Mouse (Mus musculus) left cerebral cortex, postnatal 10 days (tissue): ENCODE results near the gene Cinp. TPM values are rescaled to one million over a fixed set of nuclear protein-coding genes. Genes with fewer than 3 reads are reported as not detected.
"Not testable (repeated sequence)": the region's sequence is repeated elsewhere in the genome, so short reads cannot be mapped to it uniquely, and the experiment has no call there.

Source experiments
- DNase-seq, 2 experiments: peaks; one replicate each; pipeline ENCODE4 v3.0.0; 2021 to 2022; ENCODE audit warnings: low spot score in 2 of 2, mixed read lengths in 1 of 2; ENCODE audit errors: extremely low spot score in 1 of 2
- intact Hi-C: fragments of 180-260 bp; cut with DNase I; formaldehyde crosslinking; loops from one replicate; pipeline ENCODE4 v1.15.1; 2025
- total RNA-seq, 2 experiments: library from RNA; stranded (reverse); gene quantifications; 2 replicates each; pipeline ENCODE4 v1.2.3; 2021

Gene Cinp
- total RNA-seq, 2 experiments from 2014 or later: 89.1 to 106 TPM

DNA sequence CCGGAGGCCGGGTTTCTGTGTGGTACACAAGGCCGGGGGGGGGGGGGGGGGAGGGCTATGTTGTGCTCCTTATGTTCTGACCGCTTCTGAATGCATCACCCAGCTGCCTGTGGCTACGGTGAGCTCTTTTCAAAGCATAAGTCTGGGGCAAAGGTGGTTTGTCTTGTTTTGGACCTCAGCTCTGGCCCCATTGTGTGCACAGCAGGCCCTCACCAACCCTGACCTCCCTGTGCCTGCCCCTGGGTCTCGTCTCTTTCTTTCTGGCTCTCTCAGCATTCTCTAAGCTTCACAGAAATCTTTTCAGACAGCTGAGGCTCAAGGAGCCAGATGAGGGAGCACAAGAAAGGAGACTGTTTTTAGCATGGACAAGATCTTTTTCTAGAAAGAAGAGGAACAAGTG is 23.4 kb downstream of the Cinp start:
- intact Hi-C loops: no loop called here
- DNase-seq: no peak

- intact Hi-C loops: no loop called here
- DNase-seq: no peak
Measured at GRCm38 (mm10) chr12:110864008-110864407, 24.9 kb downstream of the Cinp start.

GRCm38 (mm10) chr12:110861256-110861655 is 27.7 kb downstream of the Cinp start:
- intact Hi-C loops: no loop called here
- no peak for DNase-seq

DNA sequence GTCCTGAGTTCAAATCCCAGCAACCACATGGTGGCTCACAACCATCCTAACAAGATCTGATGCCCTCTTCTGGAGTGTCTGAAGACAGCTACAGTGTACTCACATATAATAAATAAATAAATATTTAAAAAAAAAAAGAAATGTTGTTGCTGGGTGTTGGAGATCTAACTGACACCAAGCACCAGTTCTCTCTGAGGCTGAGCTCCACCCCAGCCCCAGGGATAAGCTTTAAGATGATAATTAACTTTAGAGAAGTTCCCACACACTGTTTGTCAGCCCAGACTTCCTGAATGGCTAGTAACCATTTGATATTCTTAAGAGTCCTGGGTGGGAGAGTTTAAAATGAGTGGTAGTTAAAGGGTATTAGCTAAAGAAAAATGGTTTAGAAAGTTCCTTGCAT is 28.7 kb downstream of the Cinp start:
- DNase-seq: no peak
- intact Hi-C loops: no loop called here

GRCm38 (mm10) chr12:110858681-110859080 is 30.3 kb downstream of the Cinp start:
- DNase-seq, intact Hi-C loops: not testable (repeated sequence)

DNA sequence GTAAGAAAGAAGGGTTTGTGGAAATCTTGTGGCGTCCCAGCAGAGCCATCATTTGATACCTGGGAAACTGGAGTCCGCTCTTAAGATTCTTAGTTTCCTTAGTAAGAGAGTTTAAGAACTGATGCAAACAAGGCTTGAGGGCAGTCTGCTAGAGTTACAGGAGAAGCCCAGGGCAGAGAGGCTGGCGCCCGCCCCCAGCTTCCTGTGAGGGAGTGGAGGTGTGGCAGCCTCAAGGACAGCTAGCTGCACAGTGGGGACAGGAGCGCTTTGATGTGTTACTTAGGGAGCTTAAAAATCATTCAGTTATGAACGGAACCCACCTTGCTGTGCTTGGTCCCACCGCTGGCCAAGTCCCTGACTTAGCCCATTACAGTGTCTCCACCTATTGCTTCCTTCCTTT is 31.7 kb downstream of the Cinp start:
- intact Hi-C loops: no loop called here
- DNase-seq: peak in 1 of 2 experiments; percentile 55

DNA sequence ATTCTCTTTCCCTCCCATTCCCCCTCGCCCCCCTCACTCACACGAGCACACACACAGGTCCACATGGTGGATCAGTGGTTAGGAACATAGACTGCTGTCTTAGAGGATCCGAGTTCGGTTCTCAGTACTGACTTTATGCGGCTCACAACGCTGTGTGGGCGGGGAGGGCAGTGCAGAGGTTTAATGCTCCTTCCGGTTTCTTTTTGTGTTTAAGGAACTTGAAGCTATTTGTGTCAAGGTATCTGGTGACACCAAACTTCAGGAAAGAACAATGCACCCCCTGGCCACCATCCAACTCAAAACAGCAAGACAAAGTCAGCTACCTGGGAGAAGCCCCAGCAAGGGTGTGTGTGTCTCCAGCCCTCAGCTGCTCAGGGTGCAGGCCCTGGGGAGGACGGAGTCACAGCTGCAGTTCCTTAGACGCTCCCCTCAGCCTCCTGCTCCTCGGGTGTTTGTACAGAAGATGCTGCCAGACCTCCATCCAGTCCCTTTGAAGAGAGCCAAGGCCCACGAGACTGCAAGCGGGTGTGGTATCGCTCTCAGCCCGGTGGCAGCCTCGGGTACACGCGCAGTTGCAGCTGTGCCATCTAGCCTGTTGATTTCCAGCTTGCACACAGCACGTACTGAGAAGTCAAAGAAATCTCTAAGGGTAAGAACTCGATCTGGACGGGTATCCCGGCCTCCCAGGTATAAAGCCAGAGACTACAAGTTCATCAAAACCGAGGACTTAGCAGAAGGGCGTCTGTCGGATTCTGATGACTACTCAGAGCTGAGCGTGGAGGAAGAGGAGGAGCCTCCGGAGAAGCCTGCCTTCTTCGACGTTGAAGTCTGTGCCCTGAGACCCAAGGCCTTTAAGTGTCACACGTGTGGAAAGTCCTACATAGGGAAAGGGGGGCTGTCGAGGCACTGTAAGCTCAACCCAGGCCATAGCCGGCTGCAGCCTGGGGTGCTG is 33.9 kb downstream of the Cinp start:
- DNase-seq: peak in 1 of 2 experiments; percentile 47
- intact Hi-C loops: no loop called here

DNA sequence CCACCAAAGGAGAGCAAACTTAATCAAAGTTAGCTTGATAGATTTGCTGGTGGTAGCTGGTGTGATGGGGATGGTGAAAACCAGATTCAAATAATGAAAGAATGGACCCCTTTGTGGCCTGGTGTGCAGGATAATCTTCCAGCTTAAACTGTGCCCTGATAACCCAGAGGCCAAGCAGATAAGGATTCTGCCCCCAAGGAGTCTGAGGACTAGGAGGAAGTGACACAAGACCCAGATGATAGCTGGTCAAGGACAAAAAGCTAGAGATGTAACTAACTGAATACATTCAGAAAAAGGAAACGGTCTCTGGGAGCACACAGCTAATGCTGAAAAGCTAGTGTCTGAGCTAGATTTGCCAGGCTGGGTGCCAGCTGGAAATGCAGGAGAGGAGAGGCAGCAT is 37.0 kb downstream of the Cinp start:
- intact Hi-C loops: no loop called here
- no peak for DNase-seq

- intact Hi-C loops: no loop called here
- no peak for DNase-seq
Measured at GRCm38 (mm10) chr12:110851414-110851813, 37.5 kb downstream of the Cinp start.

DNA sequence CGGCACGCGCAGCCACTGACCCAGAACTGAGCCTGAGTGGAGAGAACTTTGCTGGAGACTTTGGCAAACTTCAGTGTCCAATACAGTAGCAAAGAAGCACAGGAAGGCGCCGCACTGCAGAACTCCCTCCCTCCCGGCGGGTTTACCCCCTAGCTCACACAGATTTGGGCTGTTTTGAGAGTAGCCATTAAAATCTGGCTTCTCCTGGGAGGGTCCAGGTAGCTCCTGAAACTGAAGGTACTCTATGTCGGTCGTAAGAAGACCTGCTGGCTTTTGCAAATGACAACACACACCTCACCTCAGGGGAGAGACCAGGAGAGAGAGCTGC is 38.1 kb downstream of the Cinp start:
- DNase-seq: no peak
- intact Hi-C loops: no loop called here

GRCm38 (mm10) chr12:110850010-110850928 is 38.7 kb downstream of the Cinp start, which contains the start of gene Zfp839:
Gene Zfp839 (plus strand): TSS chr12:110850253.
- intact Hi-C loops: no loop called here
- DNase-seq: peak; percentile 84 to 91

DNA sequence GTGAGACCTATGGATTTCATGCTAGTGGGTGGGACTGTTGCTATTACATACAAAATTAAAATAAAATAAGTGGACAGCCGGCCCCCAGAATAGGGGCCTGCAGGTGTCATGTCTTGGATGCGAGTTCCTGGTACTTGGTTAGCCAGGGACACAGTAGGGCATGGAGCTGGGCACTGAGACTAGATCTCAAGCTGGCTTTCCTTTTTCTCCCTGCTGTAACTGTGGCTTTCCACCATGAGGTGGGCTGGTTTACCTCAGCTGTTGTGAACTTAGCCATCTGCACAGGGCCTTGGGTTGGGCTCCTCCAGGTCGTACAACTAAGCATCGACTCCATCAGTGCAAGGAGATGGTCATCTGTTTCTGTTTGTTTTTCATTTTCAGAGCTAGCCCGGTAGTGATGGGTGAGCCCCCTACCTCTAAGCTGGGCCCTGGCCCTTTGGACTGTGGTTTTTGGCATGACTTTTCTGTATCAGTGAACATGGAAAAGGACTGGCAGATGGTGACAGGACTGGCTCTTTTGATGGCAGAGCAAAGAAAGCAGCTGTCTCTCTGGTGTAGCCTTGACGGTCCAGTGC is 42.7 kb downstream of the Cinp start:
- intact Hi-C loops: no loop called here

GRCm38 (mm10) chr12:110845131-110845880 is 43.6 kb downstream of the Cinp start:
- intact Hi-C loops: no loop called here

More for the DNA sequence above, 42.7 kb downstream of the Cinp start:
- no peak for DNase-seq

DNA sequence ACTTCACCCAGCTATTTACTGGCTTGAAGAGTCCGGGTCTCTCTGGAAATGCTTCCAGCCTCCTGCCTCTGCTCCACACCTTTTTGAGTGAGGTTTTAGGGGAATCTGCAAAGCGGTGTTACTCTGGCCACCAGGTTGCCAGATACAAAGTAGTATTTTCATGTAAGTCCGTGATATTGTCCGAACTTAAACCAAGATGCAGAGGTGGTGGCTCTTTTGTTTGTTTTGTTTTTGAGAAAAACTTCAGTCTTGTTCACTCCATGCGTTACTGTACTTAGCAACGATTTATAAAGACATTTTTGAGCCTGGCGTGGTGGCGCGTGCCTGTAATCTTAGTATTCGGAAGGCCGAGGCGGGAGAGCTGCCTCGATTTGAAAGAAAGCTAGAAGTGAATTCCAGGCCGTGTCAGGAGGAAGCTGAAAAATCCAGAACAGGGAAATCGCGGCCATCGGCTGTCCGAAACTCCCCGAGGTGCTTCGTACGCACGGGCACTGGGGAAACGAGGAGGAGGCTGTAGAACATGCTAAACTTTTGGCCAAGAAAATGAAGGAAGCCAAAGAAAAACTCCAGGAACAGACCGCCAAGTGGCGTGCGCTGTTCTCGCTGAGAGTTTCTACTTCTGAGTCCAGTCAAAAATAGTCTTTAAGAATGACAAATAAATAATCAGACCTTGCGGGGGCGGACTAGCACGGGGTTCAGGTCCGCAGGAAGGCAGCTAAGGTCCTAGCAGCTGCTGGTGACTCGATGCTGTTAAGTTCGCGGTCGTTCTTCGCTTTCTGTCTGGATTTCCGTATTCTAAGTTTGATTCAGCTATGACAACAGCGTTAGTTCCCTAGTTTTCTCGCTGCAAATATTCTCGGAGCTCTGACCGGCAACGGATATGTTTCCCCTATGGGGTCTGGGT is 44.5 kb downstream of the Cinp start:
- intact Hi-C loops: loop anchor here (5.0 kb wide), 5 partner anchors 107 to 422 kb away; partner anchors contain the start of genes Dync1h1 and Wdr20

More at GRCm38 (mm10) chr12:110845131-110845880, 43.6 kb downstream of the Cinp start:
- peak; percentile 77 to 91 for DNase-seq

GRCm38 (mm10) chr12:110843194-110844048 is 45.5 kb downstream of the Cinp start:
- peak in 1 of 2 experiments; percentile 82 for DNase-seq
- intact Hi-C loops: loop anchor here (5.0 kb wide), 5 partner anchors 106 to 421 kb away; partner anchors contain the start of genes Dync1h1 and Wdr20

More for the DNA sequence above, 44.5 kb downstream of the Cinp start:
- peak in 1 of 2 experiments; percentile 38 for DNase-seq

GRCm38 (mm10) chr12:110841731-110842493 is 47.0 kb downstream of the Cinp start:
- intact Hi-C loops: loop anchor here (5.0 kb wide), 5 partner anchors 105 to 420 kb away; partner anchors contain the start of genes Dync1h1 and Wdr20
- DNase-seq: no peak
